Mouse (Mus musculus) CH12.LX (cell line): ENCODE data around the gene Narfl.

ENCODE experiments used
- CHD1 ChIP-seq: IDR thresholded peaks from 2 replicates; pipeline ENCODE4 v1.6.1; 2012; ENCODE audit warnings: low read depth, low read length, improper control_type of control experiment, inconsistent platforms
- CTCF ChIP-seq, 2 experiments: IDR thresholded peaks in 1 of 2; conservative IDR thresholded peaks in 1 of 2; 2 replicates each; pipeline ENCODE4 v1.5.1; 2011 to 2012; ENCODE audit warnings: low read depth in 2 of 2, low read length in 2 of 2, improper control_type of control experiment in 1 of 2, inconsistent platforms in 1 of 2, mild to moderate bottlenecking in 1 of 2, moderate library complexity in 1 of 2
- HCFC1 ChIP-seq: IDR thresholded peaks from 2 replicates; pipeline ENCODE4 v1.6.1; 2012; ENCODE audit warnings: low read depth, mild to moderate bottlenecking, inconsistent platforms, low read length, improper control_type of control experiment
- MYC ChIP-seq: IDR thresholded peaks from 2 replicates; pipeline ENCODE4 v1.6.1; 2011; ENCODE audit warnings: low read depth, mild to moderate bottlenecking, improper control_type of control experiment, low read length
- POLR2A ChIP-seq: IDR thresholded peaks from 2 replicates; pipeline ENCODE4 v1.6.1; 2011; ENCODE audit warnings: low read depth, mild to moderate bottlenecking, improper control_type of control experiment, low read length
- POLR2AphosphoS2 ChIP-seq: IDR thresholded peaks from 2 replicates; pipeline ENCODE4 v1.6.1; 2011; ENCODE audit warnings: low read depth, low read length, improper control_type of control experiment
- TBP ChIP-seq: conservative IDR thresholded peaks from 2 replicates; pipeline ENCODE4 v1.6.1; 2011; ENCODE audit warnings: low read depth, low read length, improper control_type of control experiment
- UBTF ChIP-seq: IDR thresholded peaks from 2 replicates; pipeline ENCODE4 v1.6.1; 2012; ENCODE audit warnings: low read depth, mild to moderate bottlenecking, inconsistent platforms, low read length, improper control_type of control experiment, moderate library complexity
- USF1 ChIP-seq: IDR thresholded peaks from 2 replicates; pipeline ENCODE4 v1.6.1; 2014; ENCODE audit warnings: low read depth, mild to moderate bottlenecking, inconsistent platforms, low read length, improper control_type of control experiment
- USF2 ChIP-seq: conservative IDR thresholded peaks from 2 replicates; pipeline ENCODE4 v1.6.1; 2011; ENCODE audit warnings: low read depth, low read length, improper control_type of control experiment
- ZMIZ1 ChIP-seq: IDR thresholded peaks from 2 replicates; pipeline ENCODE4 v1.6.1; 2012; ENCODE audit warnings: low read depth, mild to moderate bottlenecking, inconsistent platforms, low read length, improper control_type of control experiment

GRCm38 (mm10) chr17:25828712-25829557 lies 55.4 kb downstream of the Narfl start, which contains the start of gene Jmjd8:
- no peak; the same call in 1 of the 2 replicates for TF ChIP-seq ZMIZ1
- TF ChIP-seq CTCF (conservative IDR thresholded peaks at IDR 0.05 in 1 of 2, IDR thresholded peaks at IDR 0.05 in 1 of 2; ENCODE audit: low read depth in 2 of 2, low read length in 2 of 2): peak in 1 of 2 experiments; percentile 43; a peak in 2 of 4 replicates
- TF ChIP-seq UBTF: no peak
- no peak for TF ChIP-seq USF1
- peak; percentile 45; the same call in 1 of the 2 replicates for TF ChIP-seq POLR2A
- TF ChIP-seq HCFC1: peak; percentile 54
- TF ChIP-seq POLR2AphosphoS2: peak; percentile 26; the same call in 1 of the 2 replicates
- TF ChIP-seq USF2: no peak
- TF ChIP-seq MYC: peak; percentile 42; the same call in 1 of the 2 replicates
- TF ChIP-seq CHD1: no peak
- no peak for TF ChIP-seq TBP
